Mouse (Mus musculus): ENCODE measurements around the gene Rufy4.
A peak's percentile ranks its signal among the peaks of the same experiment; 100 is the strongest.

Gene Rufy4

GRCm38 (mm10) chr1:74124991-74125552 is at the start of gene Rufy4:
TSS of gene Rufy4 (plus strand) at chr1:74125541.
- peak; percentile 69 to 70 for DNase-seq

- DNase-seq = no peak
Observed at GRCm38 (mm10) chr1:74076230-74076629, 49.1 kb upstream of the Rufy4 start.

DNA sequence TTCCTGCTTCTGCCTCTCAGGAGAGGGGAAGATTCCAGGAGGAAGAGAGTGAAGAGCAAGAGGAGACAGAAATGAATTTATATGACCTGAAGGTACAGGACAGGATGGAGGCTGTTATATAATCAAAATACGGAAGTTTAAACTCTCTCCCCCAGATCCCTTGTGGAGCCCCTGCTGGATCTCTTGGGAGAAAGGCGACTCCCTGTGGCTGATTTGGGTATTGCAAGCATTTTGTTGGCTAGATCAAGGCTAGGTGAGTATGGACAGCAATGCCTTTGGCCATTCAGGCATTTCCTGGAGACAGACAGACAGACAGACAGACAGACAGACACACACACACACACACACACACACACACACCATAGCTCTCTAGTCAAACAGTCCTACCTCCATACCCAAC is 48.0 kb upstream of the Rufy4 start:
- DNase-seq = peak in 1 of 2 experiments; percentile 76

- DNase-seq = no peak
Observed at GRCm38 (mm10) chr1:74081573-74081989, 43.8 kb upstream of the Rufy4 start.

GRCm38 (mm10) chr1:74082841-74083463 is 42.4 kb upstream of the Rufy4 start:
- peak in 1 of 2 experiments; percentile 46 for DNase-seq

- DNase-seq = no peak
Observed at GRCm38 (mm10) chr1:74084065-74084705, 41.2 kb upstream of the Rufy4 start.

GRCm38 (mm10) chr1:74084752-74085151 is 40.6 kb upstream of the Rufy4 start:
- DNase-seq = no peak

GRCm38 (mm10) chr1:74085566-74085965 is 39.8 kb upstream of the Rufy4 start:
- no peak for DNase-seq

DNA sequence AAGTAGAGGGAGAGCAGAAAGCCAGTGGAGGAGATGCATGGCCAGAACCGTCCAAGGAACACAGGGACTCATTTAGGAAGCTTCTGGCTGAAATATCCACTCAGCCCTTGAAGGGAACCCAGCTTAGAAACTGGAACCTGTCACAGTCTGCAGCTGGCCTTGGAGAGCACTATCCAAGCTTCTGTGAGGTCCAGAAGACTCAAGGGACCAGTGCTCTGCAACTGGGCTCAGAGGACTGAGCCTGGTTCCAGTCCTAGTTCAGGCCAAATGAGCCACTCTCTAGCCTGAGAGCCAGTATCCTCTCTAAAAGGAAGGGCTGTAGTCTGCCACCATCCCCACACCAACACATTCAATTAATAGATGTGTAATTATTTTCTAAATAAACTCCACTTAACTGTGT is 36.8 kb upstream of the Rufy4 start:
- DNase-seq = no peak

GRCm38 (mm10) chr1:74090329-74090728 is 35.0 kb upstream of the Rufy4 start:
- no peak for DNase-seq

DNA sequence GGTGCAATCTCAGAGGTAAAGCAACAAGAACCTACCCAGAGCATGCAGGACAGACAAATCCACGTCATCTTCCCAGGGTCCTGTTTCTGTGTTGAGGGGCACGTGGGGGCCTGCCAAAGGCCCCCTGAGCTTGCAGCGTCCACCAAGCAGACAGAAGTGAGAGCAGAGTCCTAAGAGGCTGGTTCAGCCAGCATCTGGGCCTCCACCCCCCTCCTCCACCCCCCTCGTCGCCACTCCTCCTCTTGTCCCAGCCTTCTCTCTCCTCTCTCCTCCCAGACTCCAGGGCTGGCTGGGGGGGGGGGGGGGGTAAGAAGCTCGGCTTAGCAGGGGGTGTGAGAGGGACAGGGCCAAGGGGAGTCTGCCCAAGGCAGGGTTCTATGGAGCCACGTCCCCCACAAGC is 34.2 kb upstream of the Rufy4 start:
- no peak for DNase-seq

DNA sequence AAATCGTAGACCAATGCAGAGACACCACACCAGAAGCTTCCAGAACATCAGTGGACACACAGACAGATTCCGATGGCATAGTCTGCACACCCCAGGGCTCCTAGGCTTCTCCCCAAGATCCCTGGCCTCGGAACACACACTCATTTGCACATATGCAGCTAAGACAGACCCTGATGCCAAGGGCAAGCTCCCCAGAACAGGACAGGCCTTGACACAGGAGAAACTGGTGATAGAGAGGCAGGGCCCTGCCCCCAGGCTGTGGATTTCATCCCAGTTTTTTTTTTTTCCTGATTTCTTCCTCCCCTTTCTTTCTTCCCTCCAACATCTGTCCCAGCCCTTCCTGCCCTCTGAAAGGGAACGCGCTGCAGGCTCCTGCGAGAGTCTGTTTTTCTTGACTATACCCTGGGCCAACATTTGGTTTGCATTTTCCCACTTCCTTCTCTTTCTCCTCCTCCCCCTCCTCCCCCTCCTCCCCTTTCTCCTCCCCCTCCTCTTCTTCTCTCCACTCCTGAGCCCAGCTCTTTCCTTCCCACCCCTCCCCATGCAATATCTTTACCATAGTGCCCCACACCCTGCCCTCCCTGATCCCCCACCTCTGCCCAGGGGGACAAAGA is 33.6 kb upstream of the Rufy4 start:
- no peak for DNase-seq

- no peak for DNase-seq
Observed at GRCm38 (mm10) chr1:74092242-74092641, 33.1 kb upstream of the Rufy4 start.

DNA sequence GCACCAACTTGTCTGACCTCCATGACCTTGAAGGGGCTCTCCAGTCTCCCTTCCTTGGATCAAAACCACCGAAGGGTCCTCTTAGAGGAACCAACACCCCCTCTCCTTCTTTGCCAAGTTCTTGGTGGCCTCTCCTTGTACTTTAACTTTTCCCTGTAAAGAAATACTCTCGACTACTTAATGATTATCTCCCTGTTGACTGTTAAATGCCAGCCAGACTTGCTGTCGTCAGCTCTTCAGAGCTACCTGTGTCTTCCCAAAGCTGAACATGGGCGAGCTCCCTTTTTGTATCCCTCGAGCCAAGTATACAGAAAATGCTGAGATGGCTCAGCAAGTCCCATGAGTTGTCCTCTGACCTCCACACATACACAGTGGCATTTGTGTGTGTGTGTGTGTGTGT is 31.9 kb upstream of the Rufy4 start:
- DNase-seq = no peak

GRCm38 (mm10) chr1:74094497-74095270 is 30.7 kb upstream of the Rufy4 start:
- DNase-seq = peak; percentile 43 to 44

GRCm38 (mm10) chr1:74095296-74095695 is 30.0 kb upstream of the Rufy4 start:
- DNase-seq = no peak

DNA sequence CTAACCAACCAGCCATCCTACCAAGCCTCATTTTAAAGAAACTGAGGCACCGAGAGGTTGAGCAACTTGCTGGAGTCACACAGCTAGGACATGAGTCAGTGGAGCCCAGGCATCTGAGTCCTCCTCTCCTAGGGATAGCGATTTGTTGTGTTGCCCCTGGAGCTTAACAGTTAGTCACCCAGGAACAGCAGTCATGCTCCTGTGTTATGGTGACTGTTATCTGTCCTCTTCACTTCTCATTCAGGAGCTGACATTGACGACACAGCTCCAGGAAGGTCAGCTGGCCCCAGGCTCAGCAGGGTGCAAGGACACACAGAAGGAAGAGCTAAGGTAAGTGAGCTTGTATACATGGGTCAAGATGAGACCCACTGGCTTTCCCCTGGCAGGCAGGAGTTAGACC is 29.6 kb upstream of the Rufy4 start:
- no peak for DNase-seq

GRCm38 (mm10) chr1:74098004-74099000 is 27.0 kb upstream of the Rufy4 start:
- DNase-seq = peak in 1 of 2 experiments; percentile 27

DNA sequence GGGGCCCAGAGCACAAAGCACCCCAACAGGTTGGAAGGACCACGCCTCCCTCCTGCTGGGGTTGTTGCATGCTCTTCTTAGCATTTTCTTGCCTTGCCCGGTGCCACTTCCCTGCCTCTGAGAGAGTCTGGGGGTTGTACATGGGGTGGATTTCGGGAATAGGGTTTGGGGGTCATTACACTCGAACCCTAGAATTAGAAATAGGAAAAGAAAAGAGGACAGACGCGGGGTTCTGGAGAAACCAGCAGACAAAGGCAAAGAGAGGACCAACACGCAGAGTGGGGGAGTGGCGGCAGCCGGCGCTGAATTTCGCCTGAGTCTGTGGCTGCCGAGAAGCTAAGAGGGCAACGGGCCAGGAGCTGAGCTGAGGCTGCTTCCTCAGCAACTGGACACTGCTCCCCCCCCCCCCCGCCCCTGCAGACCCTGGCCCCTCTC is 26.3 kb upstream of the Rufy4 start:
- DNase-seq = no peak

DNA sequence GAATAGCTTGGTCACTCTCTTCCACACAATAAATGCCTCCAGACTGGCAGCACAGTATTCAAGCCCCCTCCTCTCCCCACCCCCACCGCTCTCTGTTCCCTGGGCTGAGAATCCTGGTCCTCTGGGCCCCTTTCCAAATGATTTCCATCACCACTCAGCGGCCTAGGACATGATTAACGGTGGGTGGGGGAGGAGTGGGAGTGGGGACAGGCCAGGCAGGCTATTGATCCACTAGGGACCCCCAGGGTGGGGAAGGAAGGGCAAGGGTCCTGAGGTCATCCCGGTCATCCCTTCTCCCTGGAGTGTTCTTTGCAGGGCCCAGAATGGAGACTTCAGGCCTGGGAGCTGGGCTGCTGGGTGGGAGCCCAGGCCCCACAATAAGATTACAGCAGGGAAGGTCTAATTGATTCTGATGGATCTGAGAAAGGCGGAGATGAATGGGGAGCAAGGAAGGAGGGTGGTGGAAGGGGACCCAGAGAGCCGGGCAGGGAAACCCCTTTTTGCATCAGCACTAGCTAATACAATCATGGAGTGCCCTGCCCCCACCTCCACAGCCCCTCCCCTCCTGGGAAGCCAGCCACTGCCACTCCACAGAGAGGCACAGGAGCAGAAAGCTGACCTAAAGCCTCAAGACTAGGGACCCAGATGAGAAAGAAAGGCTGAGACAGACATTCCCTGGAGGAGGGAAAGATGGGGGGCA is 21.5 kb upstream of the Rufy4 start:
- no peak for DNase-seq

DNA sequence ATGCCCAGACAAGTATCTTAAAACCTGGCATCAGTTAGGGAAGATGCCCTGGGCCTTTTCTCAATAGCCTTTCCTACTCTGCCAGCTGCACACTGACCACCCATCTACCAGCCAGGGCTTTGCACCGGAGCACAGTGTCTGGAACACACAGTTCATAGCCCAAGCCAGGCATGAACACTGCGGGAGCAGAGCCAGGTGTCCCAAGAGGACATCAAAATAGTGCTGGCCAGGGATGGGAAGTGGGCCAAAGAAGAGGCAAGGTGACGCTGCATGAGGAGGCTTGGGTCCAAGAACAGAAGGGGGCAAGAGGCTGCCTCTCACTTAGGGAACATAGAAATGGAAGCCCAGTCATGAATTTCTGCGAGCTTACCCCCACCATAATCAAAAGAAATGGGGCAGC is 19.7 kb upstream of the Rufy4 start:
- no peak for DNase-seq
